Mouse (Mus musculus) liver, embryonic 12.5 days (tissue): ENCODE measurements around the gene Tgtp2. TPM values are rescaled to one million over a fixed set of nuclear protein-coding genes. Genes with fewer than 3 reads are reported as not detected.
"Not testable (repeated sequence)": the region's sequence is repeated elsewhere in the genome, so short reads cannot be mapped to it uniquely, and the experiment has no call there.

ENCODE experiments used
- ATAC-seq: fragments of 200-750 bp; cut with Nextera tagmentation; 2 replicates; pipeline ENCODE4 v1.8.0; 2017; ENCODE audit warnings: moderate number of reproducible peaks, mild to moderate bottlenecking, moderate library complexity
- H3K27ac ChIP-seq: fragments of 300-500 bp; sonication (generic); 2 replicates; pipeline ENCODE4 v1.5.1; 2016; ENCODE audit warnings: mild to moderate bottlenecking
- H3K27me3 ChIP-seq: fragments of 300-500 bp; sonication (generic); replicated peaks from 2 replicates; pipeline ENCODE4 v1.6.1; 2016; ENCODE audit warnings: mild to moderate bottlenecking, moderate library complexity
- H3K36me3 ChIP-seq: fragments of 300-500 bp; sonication (generic); 2 replicates; pipeline ENCODE4 v1.6.1; 2016; ENCODE audit warnings: mild to moderate bottlenecking, moderate library complexity
- H3K4me1 ChIP-seq: fragments of 300-500 bp; sonication (generic); 2 replicates; pipeline ENCODE4 v1.6.1; 2016
- H3K4me2 ChIP-seq: fragments of 300-500 bp; sonication (generic); 2 replicates; pipeline ENCODE4 v1.6.1; 2016; ENCODE audit warnings: mild to moderate bottlenecking, moderate library complexity
- H3K4me3 ChIP-seq: fragments of 300-500 bp; sonication (generic); 2 replicates; pipeline ENCODE4 v1.5.1; 2016; ENCODE audit warnings: mild to moderate bottlenecking, moderate library complexity
- H3K9ac ChIP-seq: fragments of 300-500 bp; sonication (generic); 2 replicates; pipeline ENCODE4 v1.6.1; 2016; ENCODE audit warnings: mild to moderate bottlenecking, moderate library complexity
- H3K9me3 ChIP-seq: fragments of 300-500 bp; sonication (generic); replicated peaks from 2 replicates; pipeline ENCODE4 v1.6.1; 2016; ENCODE audit warnings: mild to moderate bottlenecking, moderate library complexity
- WGBS: fragments of 180-500 bp; shearing (Covaris S2); methylation state at CpG from one replicate; pipeline ENCODE4 v1.1.7; 2016; ENCODE audit not compliant: insufficient replicate concordance; 5-methylcytosine and 5-hydroxymethylcytosine counted together
- polyA plus RNA-seq: library from polyadenylated mRNA; unstranded; fragments of >200 nt; fragmentation: Nextera tagmentation; extraction: Ambion mirVana; gene quantifications from 2 replicates; pipeline ENCODE4 v1.2.1, GENCODE M21; 2016

The Tgtp2 gene
- polyA plus RNA-seq, 1 experiment from 2014 or later = 0.15 TPM

DNA sequence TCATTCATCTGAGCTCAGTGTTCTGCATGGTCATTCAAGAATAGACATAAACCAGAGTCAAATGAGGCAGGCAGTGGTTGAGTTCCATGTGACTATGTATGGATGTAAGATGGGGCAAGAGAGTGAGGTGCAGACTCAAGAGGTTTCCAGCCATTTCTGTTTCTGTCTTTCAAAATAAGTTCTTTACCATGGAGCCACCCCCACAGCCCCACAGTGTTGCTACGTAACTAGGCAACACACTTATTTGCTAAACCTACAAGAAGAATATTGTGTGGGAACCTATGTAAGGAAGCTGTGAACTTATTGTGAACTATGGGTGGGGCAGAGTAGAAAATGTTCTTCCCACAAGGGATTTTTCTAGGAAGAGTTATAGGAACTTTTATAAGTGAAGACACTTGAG is 19.1 kb upstream of the Tgtp2 start:
- WGBS = 83% methylated on average over 1 of the region's 1 CpGs
- no peak for ATAC-seq
- no peak overlapping the region for H3K4me2 ChIP-seq

DNA sequence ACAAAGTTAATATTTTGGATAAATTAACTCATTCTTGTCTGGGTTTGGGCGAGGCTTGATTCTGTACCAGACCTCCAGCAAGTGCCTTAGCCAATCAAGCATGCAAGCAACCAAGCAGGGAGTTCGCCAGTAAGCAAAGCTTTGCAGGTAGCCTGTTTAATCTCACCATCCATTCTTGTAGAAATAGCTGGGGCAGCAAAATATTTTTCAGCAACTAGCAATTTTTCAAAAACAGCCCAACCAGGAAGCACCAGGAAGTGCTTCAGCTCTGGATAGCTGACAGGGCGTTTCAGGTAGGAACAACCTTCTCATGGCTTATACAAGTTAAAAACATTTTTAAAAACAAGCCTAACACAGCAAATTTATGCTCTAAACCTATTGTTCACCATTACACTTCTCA is 17.9 kb upstream of the Tgtp2 start:
- H3K27ac ChIP-seq = no peak overlapping the region
- 68% methylated on average over 3 of the region's 3 CpGs for WGBS
- no peaks in the 10 kb centered on the region for H3K36me3 ChIP-seq
- no peak overlapping the region for H3K9ac ChIP-seq
- H3K4me2 ChIP-seq = peak overlapping the region; percentile 33
- H3K4me3 ChIP-seq = no peak overlapping the region
- no peak for ATAC-seq
- peaks cover 65% of the 10 kb centered on the region for H3K4me1 ChIP-seq
- no peaks in the 10 kb centered on the region for H3K9me3 ChIP-seq
- no peaks in the 10 kb centered on the region for H3K27me3 ChIP-seq

More for the DNA sequence above, 19.1 kb upstream of the Tgtp2 start:
- Histone ChIP-seq H3K4me1 (peaks cover 77% of the 10 kb centered on the region), H3K36me3 (no peaks in the 10 kb centered on the region), H3K27me3 (no peaks in the 10 kb centered on the region), H3K4me3 (no peak overlapping the region), H3K9ac (no peak overlapping the region), H3K9me3 (no peaks in the 10 kb centered on the region), H3K27ac (peak overlapping the region; percentile 94)

DNA sequence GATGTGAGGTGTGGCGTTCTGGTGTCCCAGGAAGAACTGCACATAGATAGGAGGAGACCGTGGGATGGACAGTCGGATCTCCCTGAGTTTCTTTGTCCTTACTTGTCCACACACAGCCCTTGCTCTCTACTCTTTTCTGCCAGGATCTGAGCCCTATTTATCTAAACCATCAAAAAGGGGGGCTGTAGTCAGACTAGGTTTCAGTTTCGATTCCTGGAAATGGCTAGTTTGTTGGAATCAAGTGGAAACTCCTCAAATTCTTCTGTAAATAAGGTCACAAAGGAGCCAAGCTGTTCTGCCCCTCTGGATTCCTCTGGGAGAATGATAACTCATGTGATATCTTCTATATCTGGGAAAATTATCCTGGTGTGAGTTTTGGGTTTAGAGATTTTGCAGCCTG is 17.4 kb upstream of the Tgtp2 start:
- H3K4me2 ChIP-seq = peak overlapping the region; percentile 33
- no peaks in the 10 kb centered on the region for H3K9me3 ChIP-seq
- H3K4me1 ChIP-seq = peaks cover 64% of the 10 kb centered on the region
- no peak for ATAC-seq
- H3K36me3 ChIP-seq = no peaks in the 10 kb centered on the region
- 64% methylated on average over 4 of the region's 4 CpGs for WGBS
- H3K27ac ChIP-seq = no peak overlapping the region
- H3K9ac ChIP-seq = no peak overlapping the region
- no peak overlapping the region for H3K4me3 ChIP-seq
- H3K27me3 ChIP-seq = no peaks in the 10 kb centered on the region

DNA sequence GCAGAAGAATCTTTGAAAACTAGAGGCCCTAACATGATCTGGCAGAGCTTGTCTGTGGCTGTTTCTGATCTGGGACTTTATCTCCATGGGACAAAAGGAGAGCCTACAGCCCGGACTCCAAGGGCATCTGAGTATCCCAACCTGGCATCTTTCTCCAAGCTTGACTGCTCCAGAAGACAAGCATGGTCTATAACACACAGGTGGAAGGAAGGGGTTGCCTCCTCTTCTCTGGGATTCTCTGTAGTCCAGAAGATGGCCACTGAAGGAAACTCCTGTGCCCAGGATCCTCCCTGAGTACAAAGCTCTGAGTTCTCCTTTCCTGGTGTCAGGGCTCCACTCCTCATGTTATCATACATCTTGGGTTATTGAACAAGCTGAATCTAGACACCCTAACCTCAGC is 16.6 kb upstream of the Tgtp2 start:
- H3K9ac ChIP-seq = 0 out of 2 replicates have a peak overlapping the region, but pooled peaks have one; percentile 12
- no peak overlapping the region for H3K4me2 ChIP-seq
- no peak for ATAC-seq
- H3K9me3 ChIP-seq = no peaks in the 10 kb centered on the region
- peaks cover 61% of the 10 kb centered on the region for H3K4me1 ChIP-seq
- no peaks in the 10 kb centered on the region for H3K27me3 ChIP-seq
- no peak overlapping the region for H3K4me3 ChIP-seq
- no peaks in the 10 kb centered on the region for H3K36me3 ChIP-seq
- no peak overlapping the region for H3K27ac ChIP-seq
- 41% methylated on average over 1 of the region's 1 CpGs for WGBS

DNA sequence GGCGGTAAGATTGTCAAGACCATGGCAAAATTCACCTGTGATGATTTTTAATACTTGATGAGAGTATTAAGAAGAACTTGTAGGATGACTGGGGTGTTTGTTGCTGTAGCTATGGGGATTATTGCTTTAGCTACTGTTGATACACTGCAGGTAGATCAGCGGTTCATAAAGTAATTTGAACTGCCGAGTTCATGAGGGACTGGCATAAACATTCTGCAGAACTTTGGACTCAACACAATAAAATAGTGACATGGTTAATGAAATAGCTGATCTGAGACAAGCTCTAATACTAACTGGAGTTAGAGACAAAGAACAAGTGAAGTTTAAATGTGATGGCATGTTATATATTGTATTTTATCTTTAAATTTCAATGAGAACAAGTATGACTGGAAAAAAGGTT is 14.7 kb upstream of the Tgtp2 start:
- H3K4me3 ChIP-seq = no peak overlapping the region
- no peaks in the 10 kb centered on the region for H3K27me3 ChIP-seq
- H3K9me3 ChIP-seq = no peaks in the 10 kb centered on the region
- no peak for ATAC-seq
- no peaks in the 10 kb centered on the region for H3K36me3 ChIP-seq
- WGBS = 78% methylated on average over 3 of the region's 3 CpGs
- H3K9ac ChIP-seq = no peak overlapping the region
- peaks cover 44% of the 10 kb centered on the region for H3K4me1 ChIP-seq
- no peak overlapping the region for H3K27ac ChIP-seq
- H3K4me2 ChIP-seq = no peak overlapping the region

DNA sequence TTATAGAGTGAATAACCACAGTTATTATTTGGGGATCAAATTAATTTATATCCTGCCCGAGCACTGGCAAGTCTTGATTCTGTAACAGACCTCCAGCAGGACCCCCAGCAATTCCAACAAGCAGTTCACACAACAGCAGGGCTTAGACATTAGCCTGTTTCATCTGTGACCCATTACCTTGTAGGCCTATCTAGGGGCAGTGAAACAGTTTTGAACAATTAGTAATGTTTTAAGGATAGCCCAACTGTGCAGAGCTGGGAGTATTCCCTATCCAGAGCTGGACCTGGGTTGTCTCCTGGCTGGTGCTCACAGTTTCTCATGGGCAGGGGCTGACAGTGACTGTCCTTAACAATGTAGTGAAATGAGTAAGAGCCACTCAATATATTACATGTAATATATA is 13.0 kb upstream of the Tgtp2 start:
- Histone ChIP-seq H3K9me3 (no peaks in the 10 kb centered on the region), H3K36me3 (no peaks in the 10 kb centered on the region), H3K9ac (no peak overlapping the region), H3K27ac (peak overlapping the region; percentile 63; the same call in 1 of the 2 replicates), H3K4me2 (no peak overlapping the region), H3K27me3 (no peaks in the 10 kb centered on the region), H3K4me3 (no peak overlapping the region), H3K4me1 (peaks cover 30% of the 10 kb centered on the region)
- 48% methylated on average over 1 of the region's 1 CpGs for WGBS
- no peak for ATAC-seq

DNA sequence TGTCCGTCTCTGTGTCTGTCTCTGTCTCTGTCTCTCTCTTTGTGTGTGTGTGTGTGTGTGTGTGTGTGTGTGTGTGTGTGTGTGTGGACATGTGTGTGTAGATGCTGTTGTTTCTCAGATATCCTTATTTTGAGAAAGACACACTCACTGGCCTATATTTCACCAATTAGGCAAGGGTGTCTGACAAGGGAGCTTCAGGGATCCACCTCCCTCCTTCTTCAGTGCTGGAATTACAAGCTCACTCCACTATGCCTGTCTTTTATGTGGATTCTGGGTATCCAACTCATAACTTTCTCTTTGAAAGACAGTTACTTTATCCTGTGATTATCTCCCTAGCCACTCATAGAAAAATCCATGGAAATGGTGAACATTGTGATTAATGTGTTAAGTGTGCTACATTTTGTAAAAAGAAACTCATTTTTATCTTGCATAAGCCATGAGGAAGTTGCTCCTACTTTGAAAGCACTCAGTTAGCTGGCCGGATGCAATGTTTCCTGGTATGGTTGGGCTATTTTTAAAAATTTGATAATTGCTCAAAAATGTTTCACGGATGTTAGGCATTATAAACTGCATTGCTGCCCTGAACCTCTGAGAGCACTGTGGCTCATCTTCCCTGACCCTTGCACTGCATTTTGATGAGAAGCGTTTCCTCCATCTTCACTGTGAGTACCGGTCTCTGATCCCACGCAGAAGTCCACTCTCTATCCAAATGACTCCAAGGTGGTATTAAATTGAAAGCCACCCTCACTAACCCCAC is 12.2 kb upstream of the Tgtp2 start, which contains the start of gene Ifi47:
Gene Ifi47 (plus strand): TSS at position 587 of the 757 bp plus-strand sequence.
- not testable (repeated sequence) for H3K9me3 ChIP-seq, H3K27me3 ChIP-seq, H3K9ac ChIP-seq, H3K4me3 ChIP-seq, H3K36me3 ChIP-seq
- 0 out of 2 replicates have a peak, but pooled peaks have one; percentile 37 for ATAC-seq
- peaks cover 21% of the 10 kb centered on the region for H3K4me1 ChIP-seq
- WGBS = 27% methylated on average over 6 of the region's 6 CpGs
- H3K4me2 ChIP-seq = peak within 1 kb of the TSS; percentile 20; the same call in 1 of the 2 replicates
- H3K27ac ChIP-seq = peak within 1 kb of the TSS; percentile 63

DNA sequence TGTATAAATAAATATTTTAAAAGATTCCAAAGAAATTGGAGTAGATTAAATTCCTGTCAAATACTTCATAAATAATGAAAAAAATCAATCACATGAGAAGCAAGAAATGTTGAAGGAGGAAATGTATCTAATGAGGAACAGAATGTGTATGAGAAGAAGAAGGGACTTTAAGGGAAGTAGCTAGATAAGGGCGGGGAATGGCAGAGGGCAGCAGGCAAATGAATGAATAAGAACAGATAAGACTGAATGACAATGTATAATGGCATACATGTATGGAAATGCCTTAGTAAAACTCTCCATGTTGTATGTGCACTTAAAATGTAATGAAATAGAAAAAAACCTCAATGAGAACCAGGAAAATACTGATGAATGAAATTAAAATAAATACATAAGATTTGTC is 4.4 kb upstream of the Tgtp2 start:
- Histone ChIP-seq H3K9me3 (no peaks in the 10 kb centered on the region), H3K9ac (no peak overlapping the region), H3K4me2 (no peak overlapping the region), H3K36me3 (no peaks in the 10 kb centered on the region), H3K27me3 (no peaks in the 10 kb centered on the region), H3K4me3 (no peak overlapping the region), H3K27ac (no peak overlapping the region), H3K4me1 (0 out of 2 replicates have a peak, but pooled peaks cover 2% of the 10 kb centered on the region)
- WGBS = 37% methylated on average over 1 of the region's 1 CpGs
- no peak for ATAC-seq

DNA sequence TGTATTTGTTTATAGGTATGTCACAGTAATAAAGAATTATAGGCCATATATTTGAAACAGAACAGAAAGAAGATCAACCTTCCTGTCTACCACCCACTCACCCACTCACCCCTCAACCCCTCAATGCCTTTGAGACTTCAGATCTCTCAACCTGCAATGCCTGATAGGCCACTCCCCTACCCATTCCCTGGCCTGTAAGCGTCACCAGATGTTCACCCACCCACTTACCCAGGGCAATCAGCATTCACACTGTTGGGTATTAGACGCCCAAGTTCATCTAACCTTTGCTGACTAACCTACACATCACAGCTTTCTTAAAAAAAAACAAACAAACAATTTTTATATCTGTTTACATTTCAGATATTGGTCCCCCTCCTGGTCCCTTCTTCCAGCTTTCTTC is 2.1 kb downstream of the Tgtp2 start:
- WGBS = 72% methylated on average over 2 of the region's 2 CpGs
- H3K36me3 ChIP-seq, H3K27me3 ChIP-seq, H3K4me3 ChIP-seq, ATAC-seq, H3K4me2 ChIP-seq, H3K9ac ChIP-seq, H3K4me1 ChIP-seq, H3K9me3 ChIP-seq, H3K27ac ChIP-seq: not testable (repeated sequence)

DNA sequence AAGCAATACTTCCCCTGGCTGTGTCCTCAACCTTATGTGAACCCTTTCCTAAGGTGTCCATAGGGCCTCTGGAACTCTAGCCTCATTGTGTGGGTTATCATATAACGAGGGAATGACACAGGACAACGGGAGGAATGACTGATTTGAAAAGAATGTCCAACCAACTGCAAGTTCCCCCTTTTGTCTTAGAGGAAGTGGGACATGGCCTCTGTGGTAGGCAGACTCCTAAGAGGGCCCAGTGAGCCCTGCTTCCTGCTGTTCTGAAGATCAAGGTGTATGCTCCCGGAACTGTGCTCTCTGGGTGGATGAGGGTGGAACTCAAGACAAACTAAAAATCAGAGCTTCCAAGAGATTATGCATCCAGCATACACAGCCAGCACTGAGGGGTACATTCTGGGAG is 3.9 kb downstream of the Tgtp2 start:
- 27% methylated on average over 2 of the region's 3 CpGs for WGBS
- not testable (repeated sequence) for H3K27ac ChIP-seq, ATAC-seq, H3K36me3 ChIP-seq, H3K9me3 ChIP-seq, H3K4me1 ChIP-seq, H3K4me3 ChIP-seq, H3K27me3 ChIP-seq, H3K9ac ChIP-seq, H3K4me2 ChIP-seq

DNA sequence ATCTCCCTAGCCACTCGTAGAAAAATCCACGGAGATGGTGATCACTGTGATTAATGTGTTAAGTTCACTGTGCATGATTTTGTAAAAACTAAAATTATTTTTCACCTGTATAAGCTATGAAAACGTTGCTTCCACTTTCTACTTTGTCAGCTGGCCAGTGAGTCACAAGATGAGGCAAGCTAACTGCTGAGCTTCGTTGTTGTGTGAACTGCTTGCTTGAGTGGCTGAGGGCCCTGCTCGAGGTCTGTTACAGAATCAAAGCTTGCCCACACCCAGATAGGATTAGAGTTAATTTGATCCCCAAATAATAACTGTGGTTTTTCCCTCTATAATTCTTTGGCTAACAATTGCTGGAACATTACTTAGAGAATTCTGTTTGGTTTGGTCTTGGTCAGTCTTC is 12.1 kb downstream of the Tgtp2 start:
- H3K27ac ChIP-seq, H3K9ac ChIP-seq, ATAC-seq, H3K9me3 ChIP-seq, H3K4me3 ChIP-seq, H3K27me3 ChIP-seq, H3K4me1 ChIP-seq, H3K36me3 ChIP-seq, H3K4me2 ChIP-seq: not testable (repeated sequence)
- WGBS = no CpG with 5 or more reads among the region's 5 CpGs

DNA sequence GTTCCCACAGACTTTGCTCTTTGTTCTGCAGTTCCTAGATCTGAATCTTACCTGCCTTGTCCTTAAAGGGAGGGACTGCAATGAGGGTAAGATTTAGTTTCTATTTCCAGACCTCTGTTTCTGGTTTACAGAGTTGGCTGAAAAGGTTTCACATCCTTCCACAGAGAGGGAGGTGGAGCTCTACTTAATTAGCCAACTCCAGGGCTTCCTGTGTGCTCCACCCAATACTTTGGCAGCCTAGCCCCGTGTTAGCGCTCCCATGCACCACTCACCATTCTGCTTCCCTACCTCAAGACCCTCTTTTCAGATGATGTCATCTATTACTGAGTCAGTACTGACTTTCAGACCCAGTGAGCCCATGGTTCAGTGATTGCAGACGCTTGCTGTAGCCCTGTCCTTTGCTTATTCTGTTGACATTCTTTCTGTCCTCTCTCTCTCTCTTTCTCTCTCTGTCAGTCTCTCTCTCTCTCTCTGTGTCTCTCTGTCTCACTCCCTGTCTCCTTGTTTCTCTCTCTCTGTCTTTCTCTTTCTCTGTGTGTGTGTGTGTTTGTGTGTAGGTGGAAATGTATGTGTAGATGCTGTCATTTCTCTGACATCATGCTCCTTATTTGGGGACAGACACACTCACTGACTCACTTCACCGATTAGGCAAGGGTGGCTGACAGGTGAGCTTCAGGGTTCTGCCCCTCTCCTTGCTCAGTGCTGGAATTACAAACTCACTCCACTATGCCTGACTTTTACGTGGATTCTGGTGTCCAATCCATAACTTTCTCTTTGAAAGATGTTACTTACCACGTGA is 12.7 kb downstream of the Tgtp2 start, which contains the start of gene 9930111J21Rik2:
Gene 9930111J21Rik2 (minus strand): TSS at position 150 of the 799 bp plus-strand sequence.
- H3K27me3 ChIP-seq, H3K36me3 ChIP-seq, H3K27ac ChIP-seq, H3K9me3 ChIP-seq, H3K4me3 ChIP-seq, H3K4me2 ChIP-seq, H3K9ac ChIP-seq, H3K4me1 ChIP-seq: not testable (repeated sequence)
- peak; percentile 24; the same call in 1 of the 2 replicates for ATAC-seq
- 54% methylated on average over 1 of the region's 6 CpGs for WGBS
